Mouse (Mus musculus) heart, embryonic 10.5 days (tissue): ENCODE data around the gene Akr1a1. TPM values are rescaled to one million over a fixed set of nuclear protein-coding genes. Genes with fewer than 3 reads are reported as not detected.

Source experiments
- DNase-seq: peaks from one replicate; pipeline ENCODE4 v3.0.0-alpha.2; 2017; ENCODE audit warnings: low spot score
- H3K27ac ChIP-seq: fragments of 300-500 bp; sonication (generic); 2 replicates; pipeline ENCODE4 v1.5.1; 2016; ENCODE audit warnings: mild to moderate bottlenecking
- H3K27me3 ChIP-seq: fragments of 300-500 bp; sonication (generic); 2 replicates; pipeline ENCODE4 v1.6.1; 2016; ENCODE audit warnings: mild to moderate bottlenecking; ENCODE audit not compliant: poor library complexity, insufficient read depth, severe bottlenecking
- H3K36me3 ChIP-seq: fragments of 300-500 bp; sonication (generic); 2 replicates; pipeline ENCODE4 v1.6.1; 2016; ENCODE audit warnings: mild to moderate bottlenecking, moderate library complexity
- H3K4me1 ChIP-seq: fragments of 300-500 bp; sonication (generic); 2 replicates; pipeline ENCODE4 v1.6.1; 2016; ENCODE audit warnings: mild to moderate bottlenecking
- H3K4me3 ChIP-seq: fragments of 300-500 bp; sonication (generic); 2 replicates; pipeline ENCODE4 v1.5.1; 2016; ENCODE audit warnings: mild to moderate bottlenecking, moderate library complexity
- H3K9me3 ChIP-seq: fragments of 300-500 bp; sonication (generic); 2 replicates; pipeline ENCODE4 v1.6.1; 2016; ENCODE audit warnings: mild to moderate bottlenecking, moderate library complexity
- WGBS: fragments of 180-500 bp; shearing (Covaris S2); methylation state at CpG from one replicate; pipeline ENCODE4 v1.1.7; 2016; 5-methylcytosine and 5-hydroxymethylcytosine counted together
- polyA plus RNA-seq: library from polyadenylated mRNA; unstranded; fragments of >200 nt; fragmentation: Nextera tagmentation; extraction: Ambion mirVana; gene quantifications from 2 replicates; pipeline ENCODE4 v1.2.1, GENCODE M21; 2016

The Akr1a1 gene
- polyA plus RNA-seq, 1 experiment from 2014 or later, result 694 TPM

DNA sequence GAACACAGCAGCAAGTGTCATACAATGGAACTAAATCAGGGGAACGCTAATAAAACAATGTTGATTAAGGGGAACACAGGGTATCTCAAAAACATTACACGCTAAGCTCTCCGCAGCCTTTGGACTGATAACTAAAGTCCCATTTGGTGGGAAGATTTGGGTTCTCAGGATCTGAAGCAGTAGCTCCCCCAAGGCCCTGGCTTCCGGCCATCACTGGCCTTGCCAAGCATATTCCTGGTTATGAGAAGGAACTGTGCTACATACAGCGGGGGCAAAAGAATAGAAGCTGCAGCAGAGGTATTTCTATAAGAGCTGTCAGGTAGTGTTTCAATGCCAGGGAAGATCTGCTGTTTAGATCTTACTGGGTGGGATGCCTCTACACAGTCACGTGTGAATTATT is 1.7 kb upstream of the Akr1a1 start:
- no peaks in the 10 kb centered on the region for H3K27me3 ChIP-seq
- 86% methylated on average over 6 of the region's 6 CpGs for WGBS
- no peak overlapping the region for H3K4me3 ChIP-seq
- peaks cover 14% of the 10 kb centered on the region for H3K36me3 ChIP-seq
- no peak overlapping the region for H3K27ac ChIP-seq
- H3K9me3 ChIP-seq, result no peaks in the 10 kb centered on the region
- H3K4me1 ChIP-seq, result peaks cover 25% of the 10 kb centered on the region
- DNase-seq, result no peak

DNA sequence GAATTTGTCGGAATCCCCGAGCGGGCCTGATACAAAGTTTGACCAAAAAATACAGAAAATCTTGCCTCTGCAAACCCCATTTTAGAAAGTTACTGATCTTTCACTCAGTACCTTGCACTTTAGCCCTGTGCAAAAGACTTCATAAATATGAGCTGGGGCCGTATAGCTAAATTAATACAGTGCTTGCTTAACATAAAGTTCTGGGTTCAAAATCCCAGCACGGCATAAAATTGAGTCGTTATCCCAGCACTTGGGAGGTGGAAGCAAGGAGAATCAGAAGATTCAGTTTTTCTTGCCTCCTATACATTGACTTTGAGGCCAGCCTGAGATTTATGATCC is 286 bp upstream of the Akr1a1 start:
- no peaks in the 10 kb centered on the region for H3K27me3 ChIP-seq
- peak overlapping the region; percentile 98 for H3K27ac ChIP-seq
- H3K4me3 ChIP-seq, result peak overlapping the region; percentile 97
- H3K9me3 ChIP-seq, result no peaks in the 10 kb centered on the region
- H3K36me3 ChIP-seq, result peaks cover 26% of the 10 kb centered on the region
- no peak for DNase-seq
- peaks cover 32% of the 10 kb centered on the region for H3K4me1 ChIP-seq
- 14% methylated on average over 6 of the region's 6 CpGs for WGBS

DNA sequence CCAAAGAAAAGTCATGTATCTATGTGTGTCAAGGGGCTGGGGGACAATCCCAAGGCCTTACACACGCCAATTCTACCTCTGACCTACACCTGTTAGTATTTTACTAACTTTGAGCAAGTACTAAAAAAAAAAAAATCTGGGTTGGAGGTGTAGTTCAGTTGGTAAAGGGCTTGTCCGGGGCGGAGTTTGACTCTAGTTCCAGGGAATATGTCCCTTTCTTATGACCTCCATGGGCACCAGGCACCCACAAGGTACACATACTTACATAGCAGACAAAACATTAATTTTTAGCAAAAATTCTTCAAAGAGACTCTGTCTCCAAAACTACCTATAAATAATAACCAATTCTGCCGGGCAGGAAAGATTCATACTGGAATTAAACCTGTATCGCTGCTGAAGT is 1.1 kb downstream of the Akr1a1 start:
- DNase-seq, result no peak
- H3K9me3 ChIP-seq, result no peaks in the 10 kb centered on the region
- H3K27ac ChIP-seq, result peak overlapping the region; percentile 98
- H3K4me3 ChIP-seq, result peak overlapping the region; percentile 97
- peaks cover 36% of the 10 kb centered on the region for H3K36me3 ChIP-seq
- WGBS, result 32% methylated on average over 5 of the region's 5 CpGs
- peaks cover 29% of the 10 kb centered on the region for H3K4me1 ChIP-seq
- no peaks in the 10 kb centered on the region for H3K27me3 ChIP-seq

- H3K36me3 ChIP-seq, result peaks cover 46% of the 10 kb centered on the region
- peaks cover 30% of the 10 kb centered on the region for H3K4me1 ChIP-seq
- WGBS, result 98% methylated on average over 2 of the region's 2 CpGs
These were observed 2.1 kb downstream of the Akr1a1 start for GRCm38 (mm10) chr4:116649411-116649810.

GRCm38 (mm10) chr4:116645624-116646023 is 5.9 kb downstream of the Akr1a1 start:
- H3K4me3 ChIP-seq, result no peak overlapping the region
- no peaks in the 10 kb centered on the region for H3K27me3 ChIP-seq
- H3K4me1 ChIP-seq, result peaks cover 25% of the 10 kb centered on the region
- DNase-seq, result no peak
- H3K36me3 ChIP-seq, result peaks cover 81% of the 10 kb centered on the region
- 78% methylated on average over 7 of the region's 7 CpGs for WGBS
- H3K27ac ChIP-seq, result no peak overlapping the region
- no peaks in the 10 kb centered on the region for H3K9me3 ChIP-seq

More at GRCm38 (mm10) chr4:116649411-116649810, 2.1 kb downstream of the Akr1a1 start:
- H3K27ac ChIP-seq, result no peak overlapping the region
- no peaks in the 10 kb centered on the region for H3K9me3 ChIP-seq
- no peak for DNase-seq
- H3K4me3 ChIP-seq, result peak overlapping the region; percentile 97
- no peaks in the 10 kb centered on the region for H3K27me3 ChIP-seq

GRCm38 (mm10) chr4:116644326-116644725 is 7.2 kb downstream of the Akr1a1 start:
- H3K9me3 ChIP-seq, result no peaks in the 10 kb centered on the region
- H3K4me1 ChIP-seq, result peaks cover 15% of the 10 kb centered on the region; the same call in 1 of the 2 replicates
- no peak for DNase-seq
- peaks cover 89% of the 10 kb centered on the region for H3K36me3 ChIP-seq
- H3K27ac ChIP-seq, result no peak overlapping the region
- H3K4me3 ChIP-seq, result no peak overlapping the region
- H3K27me3 ChIP-seq, result no peaks in the 10 kb centered on the region
- 64% methylated on average over 6 of the region's 6 CpGs for WGBS

- peaks cover 5% of the 10 kb centered on the region; the same call in 1 of the 2 replicates for H3K4me1 ChIP-seq
- no peaks in the 10 kb centered on the region for H3K9me3 ChIP-seq
- H3K27me3 ChIP-seq, result no peaks in the 10 kb centered on the region
- no peak overlapping the region for H3K4me3 ChIP-seq
- no peak for DNase-seq
- H3K36me3 ChIP-seq, result peaks cover 91% of the 10 kb centered on the region
- 98% methylated on average over 1 of the region's 1 CpGs for WGBS
- no peak overlapping the region for H3K27ac ChIP-seq
These were observed 9.4 kb downstream of the Akr1a1 start for GRCm38 (mm10) chr4:116642071-116642470.

- no peaks in the 10 kb centered on the region for H3K27me3 ChIP-seq
- H3K36me3 ChIP-seq, result peaks cover 97% of the 10 kb centered on the region
- H3K4me3 ChIP-seq, result no peak overlapping the region
- H3K9me3 ChIP-seq, result no peaks in the 10 kb centered on the region
- WGBS, result 94% methylated on average over 6 of the region's 6 CpGs
- no peak overlapping the region for H3K27ac ChIP-seq
- H3K4me1 ChIP-seq, result no peaks in the 10 kb centered on the region
- no peak for DNase-seq
These were observed 12.7 kb downstream of the Akr1a1 start for GRCm38 (mm10) chr4:116638821-116639220.

DNA sequence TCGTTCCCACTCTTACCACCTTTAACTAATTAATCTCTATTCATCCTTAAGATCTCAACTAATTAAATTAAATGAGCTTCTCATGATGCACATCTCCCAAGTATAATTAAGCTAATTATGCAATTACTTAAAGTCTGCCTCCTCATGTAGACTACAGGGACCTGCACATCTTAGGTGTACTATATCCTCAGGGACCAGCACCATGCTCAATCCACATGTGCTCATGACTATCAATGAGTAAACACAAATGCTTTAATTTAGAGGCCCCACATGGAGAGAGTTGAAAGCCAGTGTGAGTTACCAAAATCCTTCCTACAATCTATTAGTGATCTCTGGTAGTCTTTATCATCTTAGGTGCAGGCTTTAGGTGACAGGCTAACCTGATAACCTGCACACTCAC is 16.3 kb downstream of the Akr1a1 start:
- 90% methylated on average over 1 of the region's 1 CpGs for WGBS
- H3K4me1 ChIP-seq, result no peaks in the 10 kb centered on the region
- peaks cover 70% of the 10 kb centered on the region for H3K36me3 ChIP-seq
- no peak for DNase-seq
- no peaks in the 10 kb centered on the region for H3K27me3 ChIP-seq
- no peak overlapping the region for H3K4me3 ChIP-seq
- H3K27ac ChIP-seq, result no peak overlapping the region
- no peaks in the 10 kb centered on the region for H3K9me3 ChIP-seq

GRCm38 (mm10) chr4:116627722-116628662 is 23.5 kb downstream of the Akr1a1 start, which contains the start of gene Nasp:
TSS of gene Nasp (minus strand) at chr4:116627941.
- Histone ChIP-seq H3K4me3 (peak within 1 kb of the TSS; percentile 98), H3K27me3 (no peaks in the 10 kb centered on the region), H3K27ac (peak within 1 kb of the TSS; percentile 99), H3K36me3 (peaks cover 23% of the 10 kb centered on the region), H3K9me3 (no peaks in the 10 kb centered on the region), H3K4me1 (peaks cover 15% of the 10 kb centered on the region)
- 8% methylated on average over 23 of the region's 23 CpGs for WGBS
- DNase-seq, result peak; percentile 94

DNA sequence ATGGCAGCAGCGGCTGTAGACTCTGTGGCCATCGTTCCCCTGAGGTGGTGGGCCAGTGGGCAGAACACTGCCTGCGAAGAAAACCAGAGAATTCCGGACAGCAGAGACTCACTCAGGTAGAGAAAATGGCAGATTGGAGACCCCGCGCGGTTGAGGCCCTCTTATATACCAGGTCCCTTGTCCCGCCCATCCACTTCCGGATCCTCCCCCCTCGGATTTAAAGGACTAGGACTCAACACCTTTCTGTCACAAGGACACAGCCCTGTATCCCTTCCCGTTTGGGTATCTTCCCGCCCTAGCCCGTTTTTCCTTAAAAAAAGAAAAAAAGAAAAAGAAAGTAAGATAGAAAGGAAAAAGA is 24.1 kb downstream of the Akr1a1 start:
- Histone ChIP-seq H3K9me3 (no peaks in the 10 kb centered on the region), H3K27me3 (no peaks in the 10 kb centered on the region)
- WGBS, result under 1% methylated on average over 13 of the region's 13 CpGs

GRCm38 (mm10) chr4:116626658-116627358 is 24.7 kb downstream of the Akr1a1 start:
- DNase-seq, result peak; percentile 97
- H3K27ac ChIP-seq, result peak overlapping the region; percentile 99
- peaks cover 15% of the 10 kb centered on the region for H3K4me1 ChIP-seq
- under 1% methylated on average over 53 of the region's 53 CpGs for WGBS
- peak overlapping the region; percentile 98 for H3K4me3 ChIP-seq
- H3K27me3 ChIP-seq, result no peaks in the 10 kb centered on the region
- H3K9me3 ChIP-seq, result no peaks in the 10 kb centered on the region
- peaks cover 29% of the 10 kb centered on the region for H3K36me3 ChIP-seq

More for the DNA sequence above, 24.1 kb downstream of the Akr1a1 start:
- peak overlapping the region; percentile 98 for H3K4me3 ChIP-seq
- H3K27ac ChIP-seq, result peak overlapping the region; percentile 99
- peaks cover 27% of the 10 kb centered on the region for H3K36me3 ChIP-seq
- H3K4me1 ChIP-seq, result peaks cover 15% of the 10 kb centered on the region
- peak; percentile 95 for DNase-seq

DNA sequence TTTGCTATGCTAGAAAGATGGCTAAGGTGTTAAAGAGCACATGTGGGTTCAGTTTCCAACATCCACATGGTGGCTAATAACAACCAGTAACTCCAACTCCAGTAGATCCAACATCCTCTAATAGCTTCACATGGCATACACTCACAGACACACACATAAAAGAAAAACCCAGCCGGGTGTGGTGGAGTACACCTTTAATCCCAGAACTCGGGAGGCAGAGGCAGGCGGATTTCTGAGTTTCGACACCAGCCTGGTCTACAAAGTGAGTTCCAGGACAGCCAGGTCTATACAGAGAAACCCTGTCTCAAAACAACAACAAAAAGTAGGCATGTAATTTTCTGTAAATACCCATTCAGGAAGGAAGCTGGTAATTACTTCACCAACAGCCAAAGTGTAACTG is 26.6 kb downstream of the Akr1a1 start:
- no peak for DNase-seq
- H3K27ac ChIP-seq, result no peak overlapping the region
- H3K4me1 ChIP-seq, result peaks cover 15% of the 10 kb centered on the region
- H3K4me3 ChIP-seq, result no peak overlapping the region
- no peaks in the 10 kb centered on the region for H3K27me3 ChIP-seq
- WGBS, result 89% methylated on average over 4 of the region's 4 CpGs
- H3K36me3 ChIP-seq, result peaks cover 47% of the 10 kb centered on the region
- no peaks in the 10 kb centered on the region for H3K9me3 ChIP-seq
